Comparison of ENCODE assay signal across 8 mouse cellular contexts in the genomic region with DNA sequence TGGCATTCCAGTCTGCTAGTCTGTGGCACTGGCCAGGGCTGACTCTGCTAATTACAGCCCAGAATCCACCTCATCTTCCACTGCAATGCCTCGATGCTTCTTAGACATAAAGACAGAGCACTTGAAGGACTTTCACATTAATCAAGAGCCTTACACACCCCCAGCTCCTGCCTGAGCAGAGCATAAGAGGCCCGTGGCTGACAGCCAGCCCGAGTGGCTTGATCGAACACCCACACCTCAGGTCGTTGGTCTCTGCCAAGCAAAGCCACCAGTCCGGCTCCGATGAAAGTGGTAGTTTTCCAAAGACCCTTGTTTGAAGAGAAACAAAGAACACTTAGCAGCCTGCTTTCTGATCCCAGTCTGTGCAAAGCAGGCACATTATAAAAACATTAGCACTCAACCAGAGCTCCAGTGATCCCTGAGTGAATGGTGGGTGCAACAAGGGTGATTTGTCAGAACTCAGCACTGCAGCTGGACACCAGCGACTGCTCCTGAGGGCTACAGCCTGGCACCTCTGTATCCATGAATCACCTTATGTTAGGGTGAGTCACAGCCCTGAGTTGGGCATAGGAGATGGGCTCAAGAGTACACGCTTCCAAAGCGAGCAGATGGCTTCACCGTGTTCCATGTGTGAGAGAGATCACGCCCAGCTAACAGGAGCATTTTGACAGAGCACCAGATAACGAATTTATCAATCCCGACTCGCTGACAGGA.
A peak's percentile ranks its signal among the peaks of the same experiment; 100 is the strongest.
DNase-seq lines count a peak whose midpoint lies in the region; ATAC-seq lines count a peak whose summit lies in the region.

No protein-coding gene starts in this region.

- no peaks in the 10 kb centered on the region for H3K9me3 ChIP-seq in forebrain, embryonic 10.5 days
- no peaks in the 10 kb centered on the region for H3K9me3 ChIP-seq in forebrain, embryonic 11.5 days (ENCODE audit: control insufficient read depth, low read length)

- H3K36me3 ChIP-seq in forebrain, embryonic 10.5 days (replicated peaks), result no peaks in the 10 kb centered on the region
- H3K36me3 ChIP-seq in forebrain, embryonic 11.5 days (ENCODE audit: control insufficient read depth, insufficient read depth, low read length), result no peaks in the 10 kb centered on the region

- H3K4me3 ChIP-seq in forebrain, embryonic 10.5 days, result no peak overlapping the region
- no peak overlapping the region for H3K4me3 ChIP-seq in forebrain, embryonic 11.5 days (ENCODE audit: low read depth, low read length)

- H3K27me3 ChIP-seq in forebrain, embryonic 10.5 days (ENCODE audit: poor library complexity, severe bottlenecking), result no peaks in the 10 kb centered on the region
- no peaks in the 10 kb centered on the region for H3K27me3 ChIP-seq in forebrain, embryonic 11.5 days (ENCODE audit: control insufficient read depth, insufficient read depth, low read length)

- H3K27ac ChIP-seq in forebrain, embryonic 10.5 days, result peak overlapping the region; percentile 27; the same call in 1 of the 2 replicates
- H3K27ac ChIP-seq in forebrain, embryonic 11.5 days (ENCODE audit: low read depth, low read length), result no peak overlapping the region

- no peak overlapping the region for H3K4me2 ChIP-seq in forebrain, embryonic 11.5 days (ENCODE audit: low read depth, low read length, severe bottlenecking)

- WGBS in forebrain, embryonic 10.5 days, result 75% methylated on average over 15 of the region's 15 CpGs
- 61% methylated on average over 15 of the region's 15 CpGs for WGBS in forebrain, embryonic 11.5 days

- H3K4me1 ChIP-seq in forebrain, embryonic 10.5 days, result peaks cover 15% of the 10 kb centered on the region
- no peaks in the 10 kb centered on the region for H3K4me1 ChIP-seq in forebrain, embryonic 11.5 days (replicated peaks; ENCODE audit: control insufficient read depth, insufficient read depth, low read length)

- no peak overlapping the region for H3K9ac ChIP-seq in forebrain, embryonic 11.5 days (ENCODE audit: low read length)

- DNase-seq in forebrain, embryonic 10.5 days (ENCODE audit: extremely low spot score, low spot score), result no peak
- DNase-seq in forebrain, embryonic 11.5 days (ENCODE audit: low spot score), result no peak
- DNase-seq in right cerebral cortex, adult 18-20 months, result peak; percentile 33
- no peak for DNase-seq in right cerebral cortex, postnatal 25 days
- peak; percentile 72 for DNase-seq in layer of hippocampus, adult 11-12 months (ENCODE audit: low spot score)
- DNase-seq in retina, postnatal 1 day, result peak; percentile 11
- no peak for DNase-seq in thymus, adult 18-20 months

- no peak for ATAC-seq in forebrain, embryonic 11.5 days (replicated peaks; ENCODE audit: low FRiP score)
- ATAC-seq in erythroid progenitor cell, adult 5-6 weeks (replicated peaks; ENCODE audit: low FRiP score, poor library complexity, severe bottlenecking), result no peak

Comparison
In these comparisons a context has a peak if more than half of its experiments do, and no peak if none do; other contexts are left out.
1. DNase-seq: peak in right cerebral cortex, adult 18-20 months (single experiment), layer of hippocampus, adult 11-12 months (single experiment) and retina, postnatal 1 day (single experiment); none in forebrain, embryonic 10.5 days (single experiment), forebrain, embryonic 11.5 days (single experiment), right cerebral cortex, postnatal 25 days (single experiment) and thymus, adult 18-20 months (0 of 2).